Mouse (Mus musculus) CH12.LX (cell line): ENCODE measurements around the gene C1rl. TPM values are rescaled to one million over a fixed set of nuclear protein-coding genes. Genes with fewer than 3 reads are reported as not detected.
"Not testable (repeated sequence)": the region's sequence is repeated elsewhere in the genome, so short reads cannot be mapped to it uniquely, and the experiment has no call there.

Experiments used
- DNase-seq: peaks from one replicate; pipeline ENCODE4 v3.0.0-alpha.2; 2013; ENCODE audit errors: extremely low read depth
- H3K27ac ChIP-seq: 2 replicates; pipeline ENCODE4 v1.5.1; 2012; ENCODE audit warnings: low read depth, mild to moderate bottlenecking, control low read depth, moderate library complexity; ENCODE audit not compliant: insufficient read depth
- H3K27me3 ChIP-seq: replicated peaks from 2 replicates; pipeline ENCODE3; 2012; ENCODE audit warnings: inconsistent platforms
- H3K36me3 ChIP-seq, 2 experiments: replicated peaks in 1 of 2; 2 replicates each; pipeline versions ENCODE3 to v1.6.1; 2012; ENCODE audit warnings: inconsistent platforms in 1 of 2, low read length in 1 of 2, mild to moderate bottlenecking in 1 of 2, mixed read lengths in 1 of 2, moderate library complexity in 1 of 2; ENCODE audit not compliant: control insufficient read depth in 1 of 2, insufficient read depth in 1 of 2
- H3K4me1 ChIP-seq, 2 experiments: 2 replicates each; pipeline ENCODE4 v1.6.1; 2012; ENCODE audit warnings: inconsistent platforms in 1 of 2, moderate library complexity in 1 of 2; ENCODE audit not compliant: insufficient read depth in 2 of 2, control insufficient read depth in 1 of 2
- H3K4me2 ChIP-seq: 2 replicates; pipeline ENCODE4 v1.6.1; 2012; ENCODE audit warnings: low read depth, mild to moderate bottlenecking, control low read depth; ENCODE audit not compliant: poor library complexity, insufficient read depth, severe bottlenecking
- H3K4me3 ChIP-seq, 3 experiments: fragments of 150-350 bp in 1 of 3; sonication (generic) in 1 of 3; replicated peaks in 1 of 3; 2 replicates each; pipeline versions ENCODE3 to v1.5.1; 2011 to 2012; ENCODE audit warnings: low read depth in 2 of 3, low read length in 2 of 3, mild to moderate bottlenecking in 2 of 3, moderate library complexity in 2 of 3, control low read depth in 1 of 3, improper control_type of control experiment in 1 of 3, inconsistent platforms in 1 of 3, mixed read lengths in 1 of 3; ENCODE audit not compliant: poor library complexity in 1 of 3
- H3K79me2 ChIP-seq: replicated peaks from 2 replicates; pipeline ENCODE4 v1.6.1; 2012; ENCODE audit warnings: mild to moderate bottlenecking, moderate library complexity; ENCODE audit not compliant: control insufficient read depth, poor library complexity, insufficient read depth, severe bottlenecking; ENCODE audit errors: extremely low read depth
- H3K9ac ChIP-seq: 2 replicates; pipeline ENCODE4 v1.6.1; 2012; ENCODE audit warnings: low read depth, mild to moderate bottlenecking, control low read depth, moderate library complexity; ENCODE audit not compliant: insufficient read depth
- H3K9me3 ChIP-seq: replicated peaks from 2 replicates; pipeline ENCODE3; 2012; ENCODE audit warnings: low read length, inconsistent platforms, mixed read lengths
- CTCF ChIP-seq, 2 experiments: IDR thresholded peaks in 1 of 2; conservative IDR thresholded peaks in 1 of 2; 2 replicates each; pipeline ENCODE4 v1.5.1; 2011 to 2012; ENCODE audit warnings: low read depth in 2 of 2, low read length in 2 of 2, improper control_type of control experiment in 1 of 2, inconsistent platforms in 1 of 2, mild to moderate bottlenecking in 1 of 2, moderate library complexity in 1 of 2
- ELF1 ChIP-seq: IDR thresholded peaks from 2 replicates; pipeline ENCODE4 v1.6.1; 2014; ENCODE audit warnings: low read depth, mild to moderate bottlenecking, inconsistent platforms, low read length, improper control_type of control experiment
- EP300 ChIP-seq: IDR thresholded peaks from 2 replicates; pipeline ENCODE4 v1.6.1; 2011; ENCODE audit warnings: low read length, improper control_type of control experiment
- ETS1 ChIP-seq: conservative IDR thresholded peaks from 2 replicates; pipeline ENCODE4 v1.6.1; 2012; ENCODE audit warnings: low read depth, mild to moderate bottlenecking, inconsistent platforms, low read length, improper control_type of control experiment, moderate library complexity
- GABPA ChIP-seq: IDR thresholded peaks from 2 replicates; pipeline ENCODE4 v1.6.1; 2012; ENCODE audit warnings: low read depth, low read length, improper control_type of control experiment, inconsistent platforms; ENCODE audit not compliant: insufficient replicate concordance
- JUN ChIP-seq: IDR thresholded peaks from 2 replicates; pipeline ENCODE4 v1.6.1; 2011; ENCODE audit warnings: low read depth, mild to moderate bottlenecking, low read length, improper control_type of control experiment, moderate library complexity; ENCODE audit not compliant: insufficient read depth
- KAT2A ChIP-seq: IDR thresholded peaks from 2 replicates; pipeline ENCODE4 v1.6.1; 2012; ENCODE audit warnings: low read length, improper control_type of control experiment, inconsistent platforms; ENCODE audit not compliant: insufficient replicate concordance
- MAFK ChIP-seq: IDR thresholded peaks from 2 replicates; pipeline ENCODE4 v1.6.1; 2011; ENCODE audit warnings: low read length, improper control_type of control experiment; ENCODE audit not compliant: insufficient replicate concordance
- MAX ChIP-seq: IDR thresholded peaks from 2 replicates; pipeline ENCODE4 v1.6.1; 2011; ENCODE audit warnings: low read length, improper control_type of control experiment
- MAZ ChIP-seq: IDR thresholded peaks from 2 replicates; pipeline ENCODE4 v1.6.1; 2012; ENCODE audit warnings: low read depth, mild to moderate bottlenecking, inconsistent platforms, low read length, improper control_type of control experiment, moderate library complexity
- MYC ChIP-seq: IDR thresholded peaks from 2 replicates; pipeline ENCODE4 v1.6.1; 2011; ENCODE audit warnings: low read depth, mild to moderate bottlenecking, improper control_type of control experiment, low read length
- NELFE ChIP-seq: IDR thresholded peaks from 2 replicates; pipeline ENCODE4 v1.6.1; 2011; ENCODE audit warnings: low read depth, low read length, improper control_type of control experiment
- PAX5 ChIP-seq: IDR thresholded peaks from 2 replicates; pipeline ENCODE4 v1.6.1; 2012; ENCODE audit warnings: low read length, inconsistent platforms, mixed read lengths
- RAD21 ChIP-seq: IDR thresholded peaks from 2 replicates; pipeline ENCODE4 v1.6.1; 2011; ENCODE audit warnings: low read depth, mild to moderate bottlenecking, low read length, improper control_type of control experiment, moderate library complexity
- SIN3A ChIP-seq: IDR thresholded peaks from 2 replicates; pipeline ENCODE4 v1.6.1; 2012; ENCODE audit warnings: low read length, improper control_type of control experiment, inconsistent platforms
- SMC3 ChIP-seq: IDR thresholded peaks from 2 replicates; pipeline ENCODE4 v1.6.1; 2011; ENCODE audit warnings: low read depth, low read length, improper control_type of control experiment
- TCF12 ChIP-seq: IDR thresholded peaks from 2 replicates; pipeline ENCODE4 v1.6.1; 2014; ENCODE audit warnings: low read depth, mild to moderate bottlenecking, inconsistent platforms, low read length, improper control_type of control experiment
- UBTF ChIP-seq: IDR thresholded peaks from 2 replicates; pipeline ENCODE4 v1.6.1; 2012; ENCODE audit warnings: low read depth, mild to moderate bottlenecking, inconsistent platforms, low read length, improper control_type of control experiment, moderate library complexity
- ZC3H11A ChIP-seq: IDR thresholded peaks from 2 replicates; pipeline ENCODE4 v1.6.1; 2012; ENCODE audit warnings: low read depth, mild to moderate bottlenecking, inconsistent platforms, low read length, improper control_type of control experiment
- ZMIZ1 ChIP-seq: IDR thresholded peaks from 2 replicates; pipeline ENCODE4 v1.6.1; 2012; ENCODE audit warnings: low read depth, mild to moderate bottlenecking, inconsistent platforms, low read length, improper control_type of control experiment
- dilution Hi-C: fragments of 300-500 bp; cut with MboI; formaldehyde crosslinking; loops from 2 replicates; pipeline ENCODE4 v1.14.3; 2020; ENCODE audit warnings: low sequenced_read_pairs; ENCODE audit not compliant: extremely low pct_unique_long_range_greater_than_20kb, extremely low pct_ligation_motif_present
- in situ Hi-C: fragments of 300-500 bp; cut with MboI; formaldehyde crosslinking; loops from 3 replicates; pipeline ENCODE4 v1.14.3; 2019; ENCODE audit warnings: low sequenced_read_pairs, low pct_ligation_motif_present, low pct_unique_long_range_greater_than_20kb, mixed read lengths
- polyA plus RNA-seq: library from polyadenylated mRNA; unstranded; fragments of >175 nt; gene quantifications from 2 replicates; pipeline ENCODE4 v1.2.1, GENCODE M21; 2012; ENCODE audit warnings: low read depth; ENCODE audit not compliant: insufficient read length
- total RNA-seq, 2 experiments: library from RNA; depleted of rRNA; stranded (reverse); fragments of 300-350 nt in 1 of 2; fragments of >200 nt in 1 of 2; gene quantifications; 2 replicates each; pipeline ENCODE4 v1.2.3; 2012 to 2014

The C1rl gene
- total and polyA plus RNA-seq, 3 experiments: 0.59 to 2.4 (median 1.2) TPM

DNA sequence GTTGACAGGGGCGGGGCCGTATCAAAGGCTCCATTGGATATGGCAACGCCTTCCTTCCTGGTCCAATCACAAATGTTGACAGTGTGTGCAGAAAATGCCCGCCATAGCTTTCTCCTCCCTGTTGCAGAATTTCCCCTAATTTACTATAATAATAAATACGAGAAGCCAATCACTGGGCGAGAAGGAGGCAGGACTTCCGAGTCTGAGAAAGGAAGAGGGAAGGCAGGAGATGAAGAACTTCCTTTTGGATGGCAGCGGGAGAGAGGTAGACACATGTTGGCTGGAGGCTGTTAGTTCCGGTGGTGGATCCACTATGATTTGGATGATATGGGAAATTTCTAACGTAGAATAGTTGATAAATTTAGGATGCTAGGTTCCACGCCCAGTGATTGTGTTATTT is 18.3 kb upstream of the C1rl start (continued):
- TF ChIP-seq MAZ (no peak), RAD21 (no peak), GABPA (no peak), KAT2A (peak; percentile 56; the same call in 1 of the 2 replicates), NELFE (peak; percentile 92), JUN (no peak), TCF12 (peak; percentile 65; the same call in 1 of the 2 replicates), EP300 (no peak), MAX (no peak; the same call in none of the 2 replicates), PAX5 (no peak), UBTF (no peak), CTCF (conservative IDR thresholded peaks at IDR 0.05 in 1 of 2, IDR thresholded peaks at IDR 0.05 in 1 of 2; ENCODE audit: low read depth in 2 of 2, low read length in 2 of 2) (no peak), SIN3A (no peak), SMC3 (no peak), MYC (peak; percentile 85), MAFK (no peak), ELF1 (peak; percentile 84), ETS1 (no peak), ZMIZ1 (peak; percentile 83), ZC3H11A (no peak)
- TF ChIP-seq, all 38 proteins: peak for 11

GRCm38 (mm10) chr6:124475335-124476075 is 17.4 kb upstream of the C1rl start:
- not testable (repeated sequence) for H3K27ac ChIP-seq

More at GRCm38 (mm10) chr6:124475335-124476075, 17.4 kb upstream of the C1rl start:
- H3K27me3 ChIP-seq: peaks cover 34% of the 10 kb centered on the region
- H3K4me2 ChIP-seq: peak overlapping the region; percentile 32; the same call in 1 of the 2 replicates
- H3K4me3 ChIP-seq: peak overlapping the region; percentile 69 to 92 (median 82)
- TF ChIP-seq MYC: 0 out of 2 replicates have a peak, but pooled peaks have one; percentile 50
- peak in 1 of 2 experiments; percentile 44; a peak in 2 of 4 replicates for TF ChIP-seq CTCF (conservative IDR thresholded peaks at IDR 0.05 in 1 of 2, IDR thresholded peaks at IDR 0.05 in 1 of 2; ENCODE audit: low read depth in 2 of 2, low read length in 2 of 2)
- H3K4me1 ChIP-seq: peaks cover 15 to 42% of the 10 kb centered on the region in 2 experiments
- H3K36me3 ChIP-seq, H3K79me2 ChIP-seq, dilution Hi-C loops, H3K9me3 ChIP-seq: not testable (repeated sequence)
- peak overlapping the region; percentile 87; the same call in 1 of the 2 replicates for H3K9ac ChIP-seq
- in situ Hi-C loops: loop anchor here (10.0 kb wide), 1 partner anchor 69 kb away; the partner anchor contains the start of gene C1s1
- peak; percentile 31 for DNase-seq
